ENCODE assay signal across 17 mouse cellular contexts in the genomic region with DNA sequence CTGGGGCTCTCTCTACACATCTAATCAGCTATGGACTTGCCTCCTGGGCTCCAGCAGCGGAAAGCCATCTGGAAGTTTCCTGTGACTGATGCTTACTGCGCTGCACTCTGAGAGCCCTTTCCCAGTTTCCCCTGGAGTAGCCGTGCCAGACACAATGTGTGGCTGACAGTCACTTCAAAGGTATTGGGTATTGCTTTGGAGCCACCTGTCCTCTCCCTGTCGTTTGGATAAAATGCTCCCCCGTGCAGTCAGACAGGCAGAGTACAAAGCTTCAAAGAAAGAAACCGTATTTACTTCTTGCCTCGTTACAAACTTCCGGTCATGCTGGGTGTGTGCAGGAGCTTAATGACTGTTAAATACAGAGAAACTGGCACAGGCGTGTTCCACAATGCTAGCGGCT.
DNase-seq lines count a peak whose midpoint lies in the region; ATAC-seq and TF ChIP-seq lines count a peak whose summit lies in the region.
"Had no signal": no experiment of that assay in that cellular context is flagged by ENCODE, and none has a peak within 500 bp of the region (broad histone marks: within the 10 kb centered on the region; RNA-seq: fewer than 3 reads in every experiment).

No protein-coding gene starts in this region.

- no peak overlapping the region for H3K27ac ChIP-seq in forebrain, embryonic 14.5 days (ENCODE audit: low read depth, low read length)
- H3K27ac ChIP-seq in forebrain, embryonic 13.5 days: no peak overlapping the region
- H3K27ac ChIP-seq in midbrain, embryonic 16.5 days (ENCODE audit: low read length): no peak overlapping the region
- no peak overlapping the region for H3K27ac ChIP-seq in midbrain, postnatal 0 days (ENCODE audit: low read depth, low read length)
- H3K27ac ChIP-seq: embryonic facial prominence, embryonic 12.5 days; liver, embryonic 13.5 days had no signal

- no peaks in the 10 kb centered on the region for H3K9me3 ChIP-seq in forebrain, embryonic 14.5 days (replicated peaks; ENCODE audit: control insufficient read depth, low read length)
- H3K9me3 ChIP-seq in forebrain, embryonic 13.5 days (replicated peaks): no peaks in the 10 kb centered on the region
- H3K9me3 ChIP-seq in midbrain, embryonic 16.5 days (replicated peaks; ENCODE audit: control insufficient read depth, low read length, poor library complexity, severe bottlenecking): no peaks in the 10 kb centered on the region
- no peaks in the 10 kb centered on the region for H3K9me3 ChIP-seq in midbrain, postnatal 0 days (ENCODE audit: low read length)
- H3K9me3 ChIP-seq: embryonic facial prominence, embryonic 12.5 days had no signal

- WGBS in forebrain, embryonic 14.5 days: 27% methylated on average over 10 of the region's 10 CpGs
- WGBS in forebrain, embryonic 13.5 days: 31% methylated on average over 10 of the region's 10 CpGs
- WGBS in midbrain, embryonic 16.5 days: 34% methylated on average over 10 of the region's 10 CpGs
- WGBS in midbrain, postnatal 0 days: 41% methylated on average over 10 of the region's 10 CpGs

- no peak for TF ChIP-seq CTCF in midbrain, postnatal 0 days (IDR thresholded peaks at IDR 0.05)

- H3K27me3 ChIP-seq in forebrain, embryonic 14.5 days (replicated peaks; ENCODE audit: control insufficient read depth, insufficient read depth, low read length): no peaks in the 10 kb centered on the region
- H3K27me3 ChIP-seq in forebrain, embryonic 13.5 days: no peaks in the 10 kb centered on the region
- H3K27me3 ChIP-seq in midbrain, embryonic 16.5 days (ENCODE audit: control insufficient read depth, insufficient read depth, low read depth, low read length): no peaks in the 10 kb centered on the region
- H3K27me3 ChIP-seq in midbrain, postnatal 0 days (ENCODE audit: insufficient read depth, low read length): no peaks in the 10 kb centered on the region
- H3K27me3 ChIP-seq: embryonic facial prominence, embryonic 12.5 days; liver, embryonic 13.5 days; megakaryocyte, embryonic 14.5 days had no signal

- H3K4me2 ChIP-seq in forebrain, embryonic 14.5 days (ENCODE audit: low read length): no peak overlapping the region
- H3K4me2 ChIP-seq in forebrain, embryonic 13.5 days: no peak overlapping the region
- no peak overlapping the region for H3K4me2 ChIP-seq in midbrain, embryonic 16.5 days (ENCODE audit: low read length)
- no peak overlapping the region for H3K4me2 ChIP-seq in midbrain, postnatal 0 days (ENCODE audit: low read depth, low read length, poor library complexity, severe bottlenecking)
- H3K4me2 ChIP-seq: embryonic facial prominence, embryonic 12.5 days; liver, embryonic 13.5 days had no signal

- no peak overlapping the region for H3K4me3 ChIP-seq in forebrain, embryonic 14.5 days (ENCODE audit: low read depth, low read length)
- H3K4me3 ChIP-seq in forebrain, embryonic 13.5 days: no peak overlapping the region
- no peak overlapping the region for H3K4me3 ChIP-seq in midbrain, embryonic 16.5 days (ENCODE audit: low read depth, low read length)
- no peak overlapping the region for H3K4me3 ChIP-seq in midbrain, postnatal 0 days (ENCODE audit: low read depth, low read length)
- H3K4me3 ChIP-seq: embryonic facial prominence, embryonic 12.5 days; liver, embryonic 13.5 days; megakaryocyte, embryonic 14.5 days had no signal

- peak; percentile 30 for DNase-seq in forebrain, embryonic 14.5 days (ENCODE audit: low spot score)
- no peak for DNase-seq in midbrain, postnatal 0 days (ENCODE audit: low spot score)
- DNase-seq in cerebellum, postnatal 25 days: peak; percentile 46 to 51
- DNase-seq in lung, postnatal 36 days: no peak
- DNase-seq in frontal cortex, postnatal 10 days (ENCODE audit: low spot score in 2 of 2): no peak
- DNase-seq: adrenal gland, postnatal 14 days; heart, postnatal 14 days; kidney, postnatal 14 days; layer of hippocampus, adult 9-11 months; liver, embryonic 13.5 days; right cerebral cortex, adult 18-20 months; thymus, adult 2 months had no signal

- ATAC-seq in forebrain, embryonic 14.5 days: peak; percentile 26; the same call in 1 of the 2 replicates
- ATAC-seq in forebrain, embryonic 13.5 days: no peak
- ATAC-seq in midbrain, embryonic 16.5 days: peak; percentile 32; the same call in 1 of the 2 replicates
- ATAC-seq in midbrain, postnatal 0 days (ENCODE audit: low FRiP score): no peak
- ATAC-seq: CD4-positive, CD25-positive, alpha-beta regulatory T cell, adult 4 months had no signal

- H3K9ac ChIP-seq in forebrain, embryonic 14.5 days (ENCODE audit: low read length): no peak overlapping the region
- H3K9ac ChIP-seq in forebrain, embryonic 13.5 days: no peak overlapping the region
- no peak overlapping the region for H3K9ac ChIP-seq in midbrain, embryonic 16.5 days (ENCODE audit: low read depth, low read length)
- no peak overlapping the region for H3K9ac ChIP-seq in midbrain, postnatal 0 days (replicated peaks; ENCODE audit: low read length, poor library complexity, severe bottlenecking)
- H3K9ac ChIP-seq: embryonic facial prominence, embryonic 12.5 days; liver, embryonic 13.5 days had no signal

- peaks cover 5% of the 10 kb centered on the region for H3K4me1 ChIP-seq in forebrain, embryonic 14.5 days (ENCODE audit: control insufficient read depth, insufficient read depth, low read length)
- H3K4me1 ChIP-seq in forebrain, embryonic 13.5 days: peaks cover 31% of the 10 kb centered on the region
- peaks cover 17% of the 10 kb centered on the region for H3K4me1 ChIP-seq in midbrain, embryonic 16.5 days (ENCODE audit: control insufficient read depth, insufficient read depth, low read length)
- no peaks in the 10 kb centered on the region for H3K4me1 ChIP-seq in midbrain, postnatal 0 days (ENCODE audit: insufficient read depth, low read length)
- H3K4me1 ChIP-seq: embryonic facial prominence, embryonic 12.5 days; liver, embryonic 13.5 days; megakaryocyte, embryonic 14.5 days had no signal

- no peaks in the 10 kb centered on the region for H3K36me3 ChIP-seq in forebrain, embryonic 14.5 days (ENCODE audit: control insufficient read depth, insufficient read depth, low read length)
- H3K36me3 ChIP-seq in forebrain, embryonic 13.5 days (ENCODE audit: poor library complexity, severe bottlenecking): no peaks in the 10 kb centered on the region
- no peaks in the 10 kb centered on the region for H3K36me3 ChIP-seq in midbrain, embryonic 16.5 days (ENCODE audit: control insufficient read depth, insufficient read depth, low read length)
- no peaks in the 10 kb centered on the region for H3K36me3 ChIP-seq in midbrain, postnatal 0 days (ENCODE audit: insufficient read depth, low read length)
- H3K36me3 ChIP-seq: embryonic facial prominence, embryonic 12.5 days; liver, embryonic 13.5 days had no signal

Comparison
In these comparisons a context has a peak if more than half of its experiments do, and no peak if none do; other contexts are left out.
1. ATAC-seq: peak in forebrain, embryonic 14.5 days (single experiment) and midbrain, embryonic 16.5 days (single experiment); none in forebrain, embryonic 13.5 days (single experiment) and midbrain, postnatal 0 days (single experiment).
2. DNase-seq: peak in forebrain, embryonic 14.5 days (single experiment) and cerebellum, postnatal 25 days (2 of 2); none in midbrain, postnatal 0 days (single experiment), lung, postnatal 36 days (single experiment) and frontal cortex, postnatal 10 days (0 of 2).